Mouse (Mus musculus) testis, adult 2 months (tissue): ENCODE data around the gene Chn2.

Experiments used
- CTCF ChIP-seq: fragments of 200-500 bp; IDR thresholded peaks from 2 replicates; pipeline ENCODE4 v1.5.1; 2012; ENCODE audit warnings: low read depth, mild to moderate bottlenecking, inconsistent platforms, low read length, moderate library complexity; ENCODE audit not compliant: control insufficient read depth, insufficient read depth, insufficient replicate concordance
- POLR2A ChIP-seq: fragments of 200-500 bp; IDR thresholded peaks from 2 replicates; pipeline ENCODE4 v1.6.1; 2012; ENCODE audit warnings: low read depth, mild to moderate bottlenecking, inconsistent platforms, low read length, moderate library complexity; ENCODE audit not compliant: control insufficient read depth

DNA sequence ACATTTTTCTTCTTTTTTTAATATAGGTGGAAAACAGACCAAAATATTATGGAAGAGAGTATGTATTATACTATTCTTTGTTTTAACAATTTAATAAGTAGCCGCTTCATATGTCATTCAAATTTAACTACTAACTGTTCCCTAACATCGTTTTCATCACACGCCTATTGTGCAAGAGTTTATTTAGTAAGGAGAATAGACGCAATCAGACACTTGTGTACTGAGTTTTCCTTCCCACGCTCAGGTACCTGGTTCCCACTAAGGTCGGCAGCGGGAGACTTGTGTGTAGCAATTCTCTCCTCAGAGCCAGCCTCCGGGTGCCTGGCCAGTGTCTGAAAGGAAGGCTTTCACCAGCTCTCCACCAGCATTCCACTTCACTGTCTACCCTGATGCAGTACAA, 176.3 kb downstream of the Chn2 start:
- TF ChIP-seq CTCF: no peak
- TF ChIP-seq POLR2A: no peak
